In genomic region chr5:130938274-130938741, GRCm38 (mm10) we compare ENCODE assay signal across 8 mouse cellular contexts.
DNase-seq lines count a peak whose midpoint lies in the region; ATAC-seq lines count a peak whose summit lies in the region.

No protein-coding gene starts in this region.

- H3K9ac ChIP-seq in forebrain, embryonic 12.5 days, result no peak overlapping the region
- no peak overlapping the region for H3K9ac ChIP-seq in midbrain, embryonic 13.5 days (replicated peaks)

- no peaks in the 10 kb centered on the region for H3K9me3 ChIP-seq in forebrain, embryonic 12.5 days
- H3K9me3 ChIP-seq in midbrain, embryonic 13.5 days, result 0 out of 2 replicates have a peak, but pooled peaks cover 2% of the 10 kb centered on the region

- 2% methylated on average over 7 of the region's 7 CpGs for WGBS in forebrain, embryonic 12.5 days
- 4% methylated on average over 7 of the region's 7 CpGs for WGBS in midbrain, embryonic 13.5 days

- peaks cover 22% of the 10 kb centered on the region for H3K4me1 ChIP-seq in forebrain, embryonic 12.5 days
- peaks cover 12% of the 10 kb centered on the region for H3K4me1 ChIP-seq in midbrain, embryonic 13.5 days (replicated peaks)

- H3K4me2 ChIP-seq in forebrain, embryonic 12.5 days, result peak overlapping the region; percentile 2; the same call in 1 of the 2 replicates
- H3K4me2 ChIP-seq in midbrain, embryonic 13.5 days (replicated peaks), result no peak overlapping the region

- peak; percentile 5 to 12 for DNase-seq in heart, adult 18-20 months
- DNase-seq in heart, postnatal 14 days, result no peak
- peak; percentile 46 for DNase-seq in cerebellum, adult 11-12 months
- peak; percentile 59 to 71 for DNase-seq in kidney, postnatal 4 days
- DNase-seq in spleen, adult 12 weeks (ENCODE audit: low spot score), result no peak
- no peak for DNase-seq in thymus, adult 18-20 months

- H3K27me3 ChIP-seq in forebrain, embryonic 12.5 days, result no peaks in the 10 kb centered on the region
- no peaks in the 10 kb centered on the region for H3K27me3 ChIP-seq in midbrain, embryonic 13.5 days

- H3K36me3 ChIP-seq in forebrain, embryonic 12.5 days (replicated peaks), result no peaks in the 10 kb centered on the region
- no peaks in the 10 kb centered on the region for H3K36me3 ChIP-seq in midbrain, embryonic 13.5 days

- peak; percentile 83 for ATAC-seq in forebrain, embryonic 12.5 days (ENCODE audit: low FRiP score)
- ATAC-seq in midbrain, embryonic 13.5 days, result peak; percentile 74; the same call in 1 of the 2 replicates

- no peak overlapping the region for H3K4me3 ChIP-seq in forebrain, embryonic 12.5 days (replicated peaks)
- H3K4me3 ChIP-seq in midbrain, embryonic 13.5 days (replicated peaks), result no peak overlapping the region

- H3K27ac ChIP-seq in forebrain, embryonic 12.5 days, result peak overlapping the region; percentile 60
- H3K27ac ChIP-seq in midbrain, embryonic 13.5 days, result no peak overlapping the region

- intact Hi-C loops in heart, postnatal 14 days (cut with DNase I), result no loop called here

Comparison
In these comparisons a context has a peak if more than half of its experiments do, and no peak if none do; other contexts are left out.
1. DNase-seq: peak in heart, adult 18-20 months (2 of 2), cerebellum, adult 11-12 months (single experiment) and kidney, postnatal 4 days (2 of 2); none in heart, postnatal 14 days (0 of 2), spleen, adult 12 weeks (single experiment) and thymus, adult 18-20 months (0 of 2).